Mouse (Mus musculus): ENCODE results near the gene Tead3. TPM values are rescaled to one million over a fixed set of nuclear protein-coding genes. Genes with fewer than 3 reads are reported as not detected.
"Not testable (repeated sequence)": the region's sequence is repeated elsewhere in the genome, so short reads cannot be mapped to it uniquely, and the experiment has no call there.

Gene Tead3
- polyA plus RNA-seq, 1 experiment, result not detected

- Histone ChIP-seq H3K4me3 (ENCODE audit: insufficient read depth, low read length) (no peak overlapping the region), H3K27ac (ENCODE audit: insufficient read depth, low read depth, low read length) (no peak overlapping the region), H3K4me1 (ENCODE audit: control insufficient read depth, insufficient read depth, low read length) (peaks cover 15% of the 10 kb centered on the region)
- no peak for TF ChIP-seq POLR2A (IDR thresholded peaks at IDR 0.05; ENCODE audit: borderline replicate concordance, low read depth, low read length)
- no peak for TF ChIP-seq CTCF (IDR thresholded peaks at IDR 0.05; ENCODE audit: low read depth, low read length)
These were observed 24.9 kb downstream of the Tead3 start for GRCm38 (mm10) chr17:28325751-28326150.

GRCm38 (mm10) chr17:28324416-28324815, 26.2 kb downstream of the Tead3 start:
- H3K4me3 ChIP-seq (ENCODE audit: insufficient read depth, low read length); H3K27ac ChIP-seq (ENCODE audit: insufficient read depth, low read depth, low read length): not testable (repeated sequence)
- H3K4me1 ChIP-seq (ENCODE audit: control insufficient read depth, insufficient read depth, low read length), result peaks cover 15% of the 10 kb centered on the region

GRCm38 (mm10) chr17:28323786-28324185, 26.8 kb downstream of the Tead3 start:
- no peak for TF ChIP-seq POLR2A (IDR thresholded peaks at IDR 0.05; ENCODE audit: borderline replicate concordance, low read depth, low read length)
- no peak for TF ChIP-seq CTCF (IDR thresholded peaks at IDR 0.05; ENCODE audit: low read depth, low read length)
- H3K4me3 ChIP-seq (ENCODE audit: insufficient read depth, low read length), result no peak overlapping the region
- peaks cover 15% of the 10 kb centered on the region for H3K4me1 ChIP-seq (ENCODE audit: control insufficient read depth, insufficient read depth, low read length)
- no peak overlapping the region for H3K27ac ChIP-seq (ENCODE audit: insufficient read depth, low read depth, low read length)

- H3K4me1 ChIP-seq (ENCODE audit: control insufficient read depth, insufficient read depth, low read length), result peaks cover 3% of the 10 kb centered on the region
- no peak overlapping the region for H3K27ac ChIP-seq (ENCODE audit: insufficient read depth, low read depth, low read length)
- H3K4me3 ChIP-seq (ENCODE audit: insufficient read depth, low read length), result no peak overlapping the region
- no peak for TF ChIP-seq POLR2A (IDR thresholded peaks at IDR 0.05; ENCODE audit: borderline replicate concordance, low read depth, low read length)
- no peak for TF ChIP-seq CTCF (IDR thresholded peaks at IDR 0.05; ENCODE audit: low read depth, low read length)
These were observed 28.9 kb downstream of the Tead3 start for GRCm38 (mm10) chr17:28321700-28322099.

GRCm38 (mm10) chr17:28317725-28318124, 32.9 kb downstream of the Tead3 start:
- Histone ChIP-seq H3K4me3 (ENCODE audit: insufficient read depth, low read length) (no peak overlapping the region), H3K27ac (ENCODE audit: insufficient read depth, low read depth, low read length) (no peak overlapping the region), H3K4me1 (ENCODE audit: control insufficient read depth, insufficient read depth, low read length) (peaks cover 2% of the 10 kb centered on the region)
- TF ChIP-seq CTCF (IDR thresholded peaks at IDR 0.05; ENCODE audit: low read depth, low read length) (no peak), POLR2A (IDR thresholded peaks at IDR 0.05; ENCODE audit: borderline replicate concordance, low read depth, low read length) (no peak)

- TF ChIP-seq POLR2A (IDR thresholded peaks at IDR 0.05; ENCODE audit: borderline replicate concordance, low read depth, low read length), result no peak
- TF ChIP-seq CTCF (IDR thresholded peaks at IDR 0.05; ENCODE audit: low read depth, low read length), result no peak
- H3K4me3 ChIP-seq (ENCODE audit: insufficient read depth, low read length), result no peak overlapping the region
- no peak overlapping the region for H3K27ac ChIP-seq (ENCODE audit: insufficient read depth, low read depth, low read length)
- peaks cover 2% of the 10 kb centered on the region for H3K4me1 ChIP-seq (ENCODE audit: control insufficient read depth, insufficient read depth, low read length)
These were observed 33.5 kb downstream of the Tead3 start for GRCm38 (mm10) chr17:28317091-28317490.

GRCm38 (mm10) chr17:28316476-28316875, 34.1 kb downstream of the Tead3 start:
- H3K4me3 ChIP-seq (ENCODE audit: insufficient read depth, low read length), result no peak overlapping the region
- H3K27ac ChIP-seq (ENCODE audit: insufficient read depth, low read depth, low read length), result no peak overlapping the region
- H3K4me1 ChIP-seq (ENCODE audit: control insufficient read depth, insufficient read depth, low read length), result peaks cover 2% of the 10 kb centered on the region
- TF ChIP-seq POLR2A (IDR thresholded peaks at IDR 0.05; ENCODE audit: borderline replicate concordance, low read depth, low read length) (no peak), CTCF (IDR thresholded peaks at IDR 0.05; ENCODE audit: low read depth, low read length) (no peak)

- Histone ChIP-seq H3K4me1 (ENCODE audit: control insufficient read depth, insufficient read depth, low read length) (peaks cover 2% of the 10 kb centered on the region), H3K27ac (ENCODE audit: insufficient read depth, low read depth, low read length) (no peak overlapping the region)
- no peak for TF ChIP-seq CTCF (IDR thresholded peaks at IDR 0.05; ENCODE audit: low read depth, low read length)
- no peak for TF ChIP-seq POLR2A (IDR thresholded peaks at IDR 0.05; ENCODE audit: borderline replicate concordance, low read depth, low read length)
These were observed 34.9 kb downstream of the Tead3 start for GRCm38 (mm10) chr17:28315611-28316160.

GRCm38 (mm10) chr17:28313880-28314225, 36.8 kb downstream of the Tead3 start:
- peaks cover 2% of the 10 kb centered on the region for H3K4me1 ChIP-seq (ENCODE audit: control insufficient read depth, insufficient read depth, low read length)
- H3K27ac ChIP-seq (ENCODE audit: insufficient read depth, low read depth, low read length), result peak overlapping the region; percentile 73; the same call in 1 of the 2 replicates
- TF ChIP-seq CTCF (IDR thresholded peaks at IDR 0.05; ENCODE audit: low read depth, low read length) (no peak), POLR2A (IDR thresholded peaks at IDR 0.05; ENCODE audit: borderline replicate concordance, low read depth, low read length) (no peak)
- H3K4me3 ChIP-seq (ENCODE audit: insufficient read depth, low read length), result peak overlapping the region; percentile 83

More at GRCm38 (mm10) chr17:28315611-28316160, 34.9 kb downstream of the Tead3 start:
- no peak overlapping the region for H3K4me3 ChIP-seq (ENCODE audit: insufficient read depth, low read length)

- peaks cover 2% of the 10 kb centered on the region for H3K4me1 ChIP-seq (ENCODE audit: control insufficient read depth, insufficient read depth, low read length)
- H3K4me3 ChIP-seq (ENCODE audit: insufficient read depth, low read length), result peak within 1 kb of the TSS; percentile 83
- H3K27ac ChIP-seq (ENCODE audit: insufficient read depth, low read depth, low read length), result peak within 1 kb of the TSS; percentile 73
- TF ChIP-seq CTCF (IDR thresholded peaks at IDR 0.05; ENCODE audit: low read depth, low read length) (no peak), POLR2A (IDR thresholded peaks at IDR 0.05; ENCODE audit: borderline replicate concordance, low read depth, low read length) (no peak)
These were observed 37.3 kb downstream of the Tead3 start, which contains the start of gene Fance for GRCm38 (mm10) chr17:28313212-28313879. Gene Fance (plus strand): TSS chr17:28313519.

Measured in bone marrow macrophage, adult 2 months (primary cell).